Mouse (Mus musculus) erythroid progenitor cell, adult 5-6 weeks (primary cell): ENCODE measurements at regions not wholly inside any gene's neighbourhood (a gene's known extent, or its start where the extent isn't known, plus 50 kb on each side); places are given as distances from the start of the nearest gene placed in this dataset.

Experiments used
- ATAC-seq: replicated peaks from 2 replicates; pipeline ENCODE4 v1.8.0; 2016; ENCODE audit warnings: moderate number of reproducible peaks, mild to moderate bottlenecking, moderate TSS enrichment, inconsistent platforms; ENCODE audit not compliant: poor library complexity, low FRiP score, severe bottlenecking

DNA sequence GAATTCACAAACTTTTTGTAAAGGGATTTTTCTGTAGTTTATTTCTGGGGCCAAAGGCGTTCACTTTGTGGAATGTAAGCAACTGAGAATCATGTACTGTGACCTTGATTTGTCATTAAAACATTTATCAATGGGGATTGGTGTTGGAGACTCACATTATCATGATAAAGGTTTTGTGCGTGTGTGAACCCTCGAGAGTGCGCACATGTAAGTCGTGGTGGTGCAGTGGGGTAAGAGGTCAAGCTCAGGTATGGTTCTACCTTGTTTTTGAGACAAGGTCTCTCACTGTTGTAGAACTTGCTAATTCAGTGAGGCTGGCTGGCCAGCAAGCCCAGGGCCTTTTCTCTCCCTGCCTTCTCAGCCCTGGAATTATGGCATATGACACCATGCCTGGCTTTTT lies 280.4 kb downstream of the Rps24 start:
- ATAC-seq = no peak

DNA sequence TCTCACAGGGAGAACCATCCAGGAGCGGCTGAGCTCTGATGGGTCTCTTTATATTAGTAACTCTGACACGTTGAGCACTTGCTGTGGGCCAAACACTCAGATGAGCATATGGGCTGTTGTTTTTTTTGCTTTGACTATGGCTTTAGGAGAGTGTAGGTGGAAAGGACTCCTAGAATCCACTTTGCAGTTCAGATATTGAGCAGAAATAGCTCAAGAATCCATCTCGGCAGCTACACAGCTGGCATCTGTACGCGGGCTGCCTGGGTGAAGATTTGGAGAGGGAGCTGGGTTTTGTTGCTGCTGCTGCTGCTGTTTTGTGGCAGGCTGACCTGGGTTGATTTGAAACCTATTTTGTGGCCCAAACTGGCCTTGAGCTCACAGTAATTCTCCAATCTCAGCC lies 281.0 kb downstream of the Rps24 start:
- ATAC-seq = no peak

DNA sequence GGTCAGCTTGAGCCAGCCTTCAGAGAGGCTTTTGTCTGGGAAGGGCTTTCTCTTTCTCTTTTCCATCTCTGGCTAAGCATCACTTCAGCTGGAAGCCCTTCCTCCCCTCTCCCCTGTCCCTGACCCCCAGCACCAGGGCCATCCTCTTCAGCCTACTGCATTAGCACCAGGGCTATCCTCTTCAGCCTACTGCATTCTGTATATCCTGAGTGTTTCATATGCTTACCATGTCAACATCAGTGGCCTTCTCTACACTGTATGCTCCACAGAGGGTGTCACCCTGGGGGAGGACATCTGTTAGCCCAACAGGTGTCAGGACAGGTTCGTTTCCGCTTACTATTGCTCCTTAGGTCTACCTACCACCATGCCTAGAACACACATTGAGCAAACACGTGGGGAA lies 282.5 kb downstream of the Rps24 start:
- ATAC-seq = no peak

DNA sequence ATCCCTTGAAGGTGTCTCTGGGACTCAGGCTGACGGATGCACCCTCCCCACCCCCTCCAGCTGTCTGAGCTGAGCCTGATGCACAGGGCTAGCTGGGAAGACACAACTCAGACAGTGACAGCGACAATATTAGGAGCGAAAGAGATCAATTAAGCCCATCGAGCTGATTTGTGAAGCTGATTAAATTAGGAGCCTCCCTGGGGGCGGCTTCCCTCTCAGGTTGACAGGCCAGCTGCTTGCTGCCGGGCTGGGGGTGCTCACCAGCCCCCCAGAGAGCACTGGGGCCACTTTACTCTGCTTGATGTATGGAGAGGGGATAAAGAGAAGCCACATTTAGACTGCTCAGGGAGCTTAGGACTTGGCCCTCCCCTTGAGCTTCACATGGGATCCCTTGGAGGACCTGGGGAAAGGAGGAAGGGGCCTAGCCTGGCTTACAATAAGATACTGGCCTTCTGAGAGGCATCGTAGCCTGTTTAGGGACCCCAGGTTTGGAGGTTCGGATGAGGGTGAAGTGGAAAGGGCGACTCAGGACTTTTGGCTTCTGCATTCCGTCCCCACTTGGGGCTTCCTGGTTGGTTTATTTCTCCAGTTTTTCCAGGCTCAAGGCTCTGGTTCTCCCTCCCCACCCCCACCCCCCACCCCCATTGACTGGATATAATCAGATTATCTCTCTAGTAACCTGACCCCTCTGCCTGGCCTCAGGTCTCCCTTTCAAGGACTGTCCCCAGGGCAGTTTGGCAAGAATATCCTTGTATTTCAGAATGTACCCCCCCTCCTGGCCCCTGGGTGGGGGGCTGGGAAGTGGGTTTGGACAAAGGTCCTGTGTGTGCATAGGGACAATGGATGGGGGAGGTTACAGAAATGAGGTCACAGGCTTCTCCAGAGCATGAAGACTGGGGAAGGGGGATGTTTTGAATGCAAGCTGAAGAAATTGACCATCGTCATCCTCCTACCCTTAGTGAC lies 283.4 kb downstream of the Rps24 start:
- no peak for ATAC-seq

DNA sequence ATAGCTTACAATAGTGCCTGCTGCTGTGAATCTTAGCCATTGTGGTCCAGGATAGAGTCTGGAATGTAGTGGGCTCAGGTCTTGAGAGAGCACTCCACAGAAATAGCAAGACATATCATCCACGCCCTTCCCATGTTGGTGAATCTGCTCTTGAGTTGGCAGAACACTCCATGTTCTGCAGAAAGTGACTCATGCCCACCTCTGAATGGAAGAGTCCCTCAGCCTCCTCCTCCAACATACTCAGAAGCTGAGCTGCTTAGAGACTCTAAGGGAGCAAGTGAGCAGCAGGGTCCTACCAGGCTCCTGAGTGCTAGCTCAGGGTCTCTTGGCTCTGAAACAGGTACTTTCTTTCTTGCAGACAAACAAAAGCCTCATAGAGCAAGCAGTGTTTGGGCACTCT lies 284.7 kb downstream of the Rps24 start:
- no peak for ATAC-seq

DNA sequence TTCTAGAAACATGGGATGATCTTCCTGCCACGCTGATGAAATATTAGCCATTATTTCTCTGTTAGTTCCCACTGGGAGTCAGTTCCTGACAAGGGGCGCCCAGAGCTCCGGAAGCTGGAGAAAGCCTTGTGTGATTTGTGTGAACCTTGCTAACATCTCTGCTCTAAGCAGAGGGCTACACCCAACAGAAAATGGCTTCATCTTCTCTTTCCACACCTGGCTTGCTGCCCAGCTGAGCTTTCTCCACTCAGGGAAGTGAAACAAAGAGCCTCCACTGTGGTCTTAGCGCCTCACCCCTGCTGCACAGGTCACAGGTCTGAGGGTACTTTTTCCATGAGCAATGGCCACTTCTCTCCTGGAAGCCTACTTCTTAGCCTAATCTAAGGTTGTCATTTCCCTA lies 285.2 kb downstream of the Rps24 start:
- no peak for ATAC-seq

DNA sequence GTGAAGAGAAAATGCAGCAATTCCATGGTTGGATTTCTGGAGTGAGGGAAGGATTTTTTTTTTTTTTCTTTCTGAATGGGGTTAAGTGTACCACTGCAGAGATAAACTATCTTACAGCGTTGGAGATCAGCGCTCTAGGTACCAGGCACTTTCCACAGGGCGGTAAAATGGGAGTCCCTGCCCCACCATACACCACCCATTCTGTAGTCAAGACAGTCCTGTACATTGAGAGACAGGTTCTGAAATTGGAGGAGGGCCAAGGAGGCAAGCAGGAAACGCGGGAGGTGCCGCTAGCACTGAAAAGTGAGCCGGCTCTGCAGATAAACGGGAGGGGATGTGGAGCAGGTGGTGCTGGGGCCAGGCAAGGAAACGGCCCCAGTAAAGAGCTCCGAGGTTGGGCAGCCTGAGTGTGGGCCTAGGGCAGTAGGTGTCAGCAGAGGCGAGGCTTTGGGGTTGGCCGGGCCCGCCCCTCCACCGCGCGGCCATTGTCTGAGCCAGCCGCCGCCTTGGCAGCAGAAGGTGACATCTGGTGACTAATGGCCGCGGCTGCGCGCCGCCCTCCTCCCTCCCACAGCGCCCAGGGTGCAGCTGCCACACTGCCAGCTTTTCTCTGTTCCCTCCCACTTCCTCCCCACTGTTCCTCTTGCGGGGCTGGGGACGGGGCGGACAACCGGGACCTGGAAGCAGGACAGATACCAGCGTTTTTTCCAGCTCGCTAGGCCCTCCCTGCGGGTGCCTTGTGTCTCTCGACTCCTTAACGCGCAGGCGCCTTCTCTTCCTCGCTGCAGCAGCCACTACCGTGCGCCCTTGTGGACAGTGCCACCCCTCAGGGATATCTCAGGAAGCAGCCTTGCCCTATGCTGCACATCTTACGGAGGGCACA lies 292.1 kb downstream of the Rps24 start:
- no peak for ATAC-seq

DNA sequence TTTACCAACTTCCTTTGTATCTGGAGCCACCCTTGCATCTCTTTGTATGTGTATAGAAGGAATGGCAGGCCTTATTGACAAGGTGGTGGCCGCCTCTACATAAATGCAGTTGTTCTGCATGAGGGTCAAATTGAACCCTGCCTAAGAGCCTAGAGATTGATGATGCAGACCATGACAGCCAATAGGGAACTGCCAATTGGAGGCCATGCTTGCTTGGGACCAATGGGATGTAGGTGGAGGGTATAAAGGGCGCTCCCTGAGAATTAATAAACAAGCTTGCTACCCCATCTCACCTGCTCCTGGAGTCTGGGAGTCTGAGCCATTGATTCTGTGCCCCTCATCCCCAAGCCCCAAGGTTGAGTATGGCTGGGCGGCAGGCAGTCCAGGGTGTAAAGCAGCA lies 294.7 kb downstream of the Rps24 start:
- no peak for ATAC-seq

DNA sequence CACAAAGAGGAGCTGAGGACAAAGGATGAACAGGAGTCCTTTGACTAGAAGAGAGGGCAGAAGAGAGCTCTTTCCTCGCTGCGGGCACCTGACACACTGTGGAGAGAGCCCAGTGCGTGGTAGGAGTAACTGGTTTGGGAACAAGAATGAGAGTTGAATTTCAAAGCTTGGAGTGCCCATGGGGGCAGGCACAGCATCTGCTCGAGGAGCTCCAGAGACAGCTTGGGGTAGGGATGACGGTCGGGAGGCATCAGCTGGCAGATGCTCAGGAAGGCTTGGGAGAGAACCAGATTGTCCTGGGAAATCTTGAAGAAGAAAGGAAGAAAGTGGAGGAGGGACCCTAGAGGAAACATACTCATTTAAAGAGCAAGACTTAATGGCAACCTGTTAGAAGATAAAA lies 297.0 kb downstream of the Rps24 start:
- no peak for ATAC-seq

DNA sequence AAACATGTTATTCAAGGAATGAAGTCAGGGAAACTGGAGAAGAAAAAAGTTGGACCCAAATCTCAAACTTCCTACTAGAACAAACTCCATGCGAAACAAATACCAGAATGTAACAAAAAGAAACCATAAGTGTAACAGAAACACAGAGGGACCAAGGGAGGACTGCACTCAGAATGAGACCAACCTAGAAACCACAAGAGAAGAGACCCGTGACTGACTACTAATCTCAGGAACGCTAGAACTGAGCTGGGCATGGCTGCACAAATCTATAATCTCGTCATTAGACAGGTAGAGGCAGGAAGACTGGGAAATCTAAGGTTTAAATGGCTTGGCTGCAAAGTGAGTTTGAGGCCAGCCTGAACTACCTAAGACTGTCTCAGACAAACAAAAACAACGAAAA lies 298.5 kb downstream of the Rps24 start:
- ATAC-seq = no peak

DNA sequence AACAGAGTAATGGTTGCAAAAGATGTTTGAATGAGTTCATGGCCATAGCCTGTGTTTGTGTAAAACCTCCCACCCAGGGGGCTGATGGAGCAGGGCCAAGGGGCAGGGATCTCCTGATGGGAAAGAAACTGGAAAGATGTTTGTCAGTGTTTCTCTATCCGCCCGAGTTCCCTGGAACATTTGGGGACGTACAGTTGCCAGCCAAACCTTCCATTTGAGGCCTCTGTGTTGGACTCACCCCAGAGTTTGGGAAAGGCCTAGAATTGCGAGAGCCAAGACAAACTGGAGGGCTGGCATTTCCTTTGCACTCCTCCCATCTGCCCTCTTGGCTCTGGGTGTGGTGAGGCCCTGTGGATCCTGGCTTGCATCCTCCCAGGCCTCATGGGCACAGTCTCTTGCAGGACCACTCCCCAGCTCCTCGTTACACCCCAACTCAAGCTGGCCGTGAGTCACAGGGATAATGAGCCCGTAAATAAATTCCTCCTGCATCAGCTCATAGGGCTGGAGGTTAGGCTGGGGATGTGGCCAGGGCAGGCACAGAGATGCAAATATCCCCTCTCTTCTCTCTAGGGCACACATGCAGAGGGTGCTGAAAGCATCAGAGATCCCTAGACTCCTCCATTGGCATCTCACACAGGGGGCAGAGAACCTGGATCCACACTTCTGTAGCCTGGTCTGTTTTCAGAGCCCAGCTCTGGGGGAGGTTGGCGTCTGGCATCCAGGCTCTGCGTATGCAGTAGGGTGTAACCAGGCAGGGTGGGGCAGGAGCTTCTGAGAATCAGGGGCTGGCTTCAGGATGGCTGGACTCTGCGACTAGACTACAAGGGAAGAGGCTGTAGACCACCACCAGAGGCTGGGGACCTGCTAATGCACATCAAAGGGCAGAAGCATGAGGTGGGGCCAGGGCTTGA lies 306.7 kb downstream of the Rps24 start:
- ATAC-seq = no peak

DNA sequence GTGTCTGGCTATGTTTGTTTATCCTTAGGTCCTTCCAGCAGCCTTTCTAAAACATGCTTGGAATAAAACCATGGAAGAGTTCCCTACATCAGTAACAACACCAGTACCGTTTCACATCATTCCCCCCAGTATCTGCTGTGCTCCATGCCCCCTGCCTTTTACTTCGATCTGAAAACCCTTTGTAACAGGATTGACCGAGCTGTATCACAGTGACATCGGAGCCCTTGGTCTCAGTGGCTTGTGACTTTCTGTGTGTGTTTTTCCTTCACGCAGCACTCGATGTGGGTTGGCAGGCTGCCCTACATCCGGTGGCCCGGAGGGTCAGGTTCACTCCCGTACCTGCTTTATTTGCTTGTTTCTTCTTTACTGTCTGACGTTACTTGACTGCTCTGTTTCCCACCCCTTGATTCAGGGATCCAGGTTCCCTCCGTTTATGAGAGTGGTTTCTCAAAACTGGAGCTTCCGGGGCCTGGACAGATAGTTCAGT lies 307.5 kb downstream of the Rps24 start:
- no peak for ATAC-seq

DNA sequence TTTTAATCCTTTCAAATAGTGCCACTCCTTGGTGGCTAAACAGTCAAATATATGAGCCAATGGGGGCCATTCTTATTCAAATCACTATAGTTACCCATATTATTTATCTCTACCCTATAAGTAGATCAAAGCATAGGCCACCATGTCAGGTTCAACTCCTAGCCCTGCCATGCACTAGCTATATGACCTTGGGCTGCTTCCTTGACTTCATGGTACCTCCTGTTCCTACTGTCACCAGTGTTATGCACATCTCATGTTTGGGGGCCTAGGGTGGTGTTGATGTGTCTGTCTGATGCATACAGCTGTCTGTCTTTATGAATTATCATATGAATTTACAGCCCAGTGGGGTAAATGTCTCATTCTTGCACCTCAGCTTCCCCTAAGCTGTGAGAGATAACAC lies 310.6 kb downstream of the Rps24 start:
- no peak for ATAC-seq

DNA sequence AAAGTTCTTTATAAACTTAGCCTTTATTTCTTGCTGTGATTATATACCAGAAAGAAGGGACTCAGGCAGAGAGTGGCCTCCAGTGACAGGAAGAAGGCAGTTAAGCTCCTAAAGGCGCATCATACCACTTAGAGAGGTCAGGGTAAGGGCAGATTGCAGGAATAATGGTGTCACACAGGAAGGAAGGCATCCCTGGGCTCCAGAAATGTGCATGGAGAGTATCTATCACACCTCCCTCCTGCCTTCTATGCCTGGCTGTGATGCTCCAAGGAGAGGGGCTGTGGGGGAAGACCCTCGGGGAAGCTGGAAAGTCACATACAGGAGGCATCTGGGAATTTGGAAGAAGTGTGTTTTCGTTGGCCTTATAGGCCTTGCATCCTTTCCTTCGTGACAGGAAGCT lies 311.1 kb downstream of the Rps24 start:
- no peak for ATAC-seq

DNA sequence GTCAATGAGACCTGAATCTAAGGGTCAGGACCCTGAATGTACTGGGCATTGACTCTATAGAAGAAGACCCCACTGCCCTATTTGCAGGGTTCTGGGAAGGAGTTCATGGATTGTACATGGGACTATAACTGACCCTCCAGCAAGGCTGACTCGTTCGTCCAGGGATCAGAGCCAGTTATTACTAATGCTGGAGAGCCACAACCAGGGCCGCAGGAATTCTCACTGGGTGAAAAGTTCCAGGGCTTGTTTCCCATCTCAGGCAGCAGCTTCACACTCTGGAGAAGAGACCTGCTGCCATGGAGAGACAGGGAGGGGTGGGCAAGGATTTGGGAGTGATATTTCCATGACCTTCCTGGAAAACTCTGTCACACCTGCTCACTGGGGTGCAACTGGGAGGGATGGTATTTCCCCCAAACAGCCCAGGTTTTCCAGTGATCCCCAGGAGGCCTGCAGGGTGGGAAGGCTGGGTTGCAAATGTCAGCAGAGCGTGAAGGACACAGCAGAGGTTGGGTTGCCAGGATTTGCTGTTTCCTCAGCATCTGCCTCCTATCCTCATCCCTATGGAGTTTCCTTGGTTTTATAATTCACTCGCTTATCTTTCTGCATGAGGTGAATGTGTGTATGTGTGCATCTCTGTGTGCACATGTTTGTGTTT lies 316.2 kb downstream of the Rps24 start:
- ATAC-seq = no peak

DNA sequence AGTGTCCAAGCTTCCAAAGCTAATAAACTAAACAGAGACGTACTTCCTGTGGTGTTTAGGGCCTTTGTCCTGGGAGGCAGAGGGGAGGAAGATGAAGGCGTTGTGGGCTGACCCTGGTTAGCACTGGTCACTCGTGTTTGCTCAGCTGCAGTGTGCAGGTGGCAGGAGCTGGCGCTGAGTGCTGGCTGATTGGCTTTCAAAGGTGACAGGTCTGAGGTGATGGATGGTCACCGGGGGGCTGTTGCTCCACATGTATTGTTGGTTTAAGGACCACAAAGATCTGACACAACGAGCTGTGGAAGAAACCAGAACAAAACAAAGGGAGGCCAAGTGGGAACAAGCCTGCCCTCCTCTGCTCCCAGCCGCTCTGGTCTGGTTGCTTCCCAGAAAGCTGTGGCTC lies 320.1 kb downstream of the Rps24 start:
- ATAC-seq = no peak

DNA sequence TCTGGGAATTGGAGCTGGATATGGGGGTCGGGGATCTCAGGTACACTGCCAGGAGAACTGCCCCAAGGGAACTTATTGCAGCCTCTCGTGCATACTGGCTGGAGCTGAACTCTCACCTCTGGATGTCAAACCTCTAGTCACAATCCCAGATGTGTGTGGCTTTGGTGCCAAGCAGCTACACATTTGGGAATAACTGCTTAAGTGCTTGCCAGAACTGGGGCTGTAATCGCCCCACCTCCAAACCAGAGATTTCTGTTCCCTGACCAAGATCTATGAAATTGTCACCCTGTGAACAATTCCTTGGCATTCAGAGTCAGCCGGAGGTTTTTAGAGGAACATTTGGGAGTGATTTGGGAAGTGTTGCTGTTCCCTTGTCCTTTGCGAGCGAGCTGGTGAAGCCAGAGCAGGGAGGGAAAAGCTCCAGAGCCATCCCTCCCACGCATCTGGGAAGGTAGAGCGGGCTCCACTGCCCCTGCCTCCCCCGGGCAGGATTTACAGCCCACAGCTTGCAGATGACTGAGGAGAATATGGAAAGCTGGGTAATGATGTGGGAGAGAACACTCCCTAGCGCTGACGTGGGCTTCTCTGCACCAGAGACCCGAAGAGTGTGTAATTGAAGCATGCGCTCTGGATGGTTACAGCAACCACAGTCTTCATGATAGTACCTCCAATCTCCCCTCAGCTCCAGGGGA lies 336.1 kb downstream of the Rps24 start:
- no peak for ATAC-seq

DNA sequence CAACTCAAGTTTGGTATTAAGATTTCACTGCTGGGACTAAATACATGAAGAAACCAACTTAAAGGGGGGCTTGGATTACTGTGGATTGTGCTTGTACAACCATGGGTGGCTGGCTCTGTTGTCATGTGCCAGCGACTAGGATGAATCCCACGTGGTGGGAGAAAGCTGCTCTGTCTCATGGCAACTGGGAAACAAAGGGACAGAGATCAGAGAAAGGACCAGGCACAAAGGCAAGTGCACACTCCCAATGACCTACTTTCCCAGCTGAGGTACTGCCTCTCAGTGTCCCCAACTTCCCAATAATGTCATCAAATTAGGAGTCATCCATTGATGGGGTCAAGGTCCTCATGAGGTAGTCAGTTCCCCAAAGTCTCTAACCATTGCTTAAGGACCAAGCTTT lies 337.4 kb downstream of the Rps24 start:
- ATAC-seq = no peak
